Mouse (Mus musculus) forebrain, postnatal 0 days (tissue): ENCODE measurements around the gene Rspo3. TPM values are rescaled to one million over a fixed set of nuclear protein-coding genes. Genes with fewer than 3 reads are reported as not detected.

Experiments
- ATAC-seq: fragments of 200-750 bp; cut with Nextera tagmentation; 2 replicates; pipeline ENCODE4 v1.8.0; 2017; ENCODE audit warnings: mild to moderate bottlenecking, moderate library complexity
- DNase-seq: peaks from one replicate; pipeline ENCODE4 v3.0.0-alpha.2; 2015
- H3K27ac ChIP-seq: fragments of 300-500 bp; sonication (generic); 2 replicates; pipeline ENCODE4 v1.5.1; 2014; ENCODE audit warnings: low read depth, mild to moderate bottlenecking, antibody characterized with exemption, low read length, moderate library complexity, mixed read lengths
- H3K27me3 ChIP-seq: fragments of 300-500 bp; sonication (generic); 2 replicates; pipeline ENCODE4 v1.6.1; 2014; ENCODE audit warnings: mild to moderate bottlenecking, low read length, mixed read lengths; ENCODE audit not compliant: insufficient read depth
- H3K36me3 ChIP-seq: fragments of 300-500 bp; sonication (generic); 2 replicates; pipeline ENCODE4 v1.6.1; 2014; ENCODE audit warnings: mild to moderate bottlenecking, moderate library complexity; ENCODE audit not compliant: insufficient read depth
- H3K4me1 ChIP-seq: fragments of 300-500 bp; sonication (generic); 2 replicates; pipeline ENCODE4 v1.6.1; 2014; ENCODE audit warnings: antibody characterized with exemption; ENCODE audit not compliant: insufficient read depth
- H3K4me2 ChIP-seq: fragments of 300-500 bp; sonication (generic); 2 replicates; pipeline ENCODE4 v1.6.1; 2014; ENCODE audit warnings: low read depth, mild to moderate bottlenecking, moderate library complexity
- H3K4me3 ChIP-seq: fragments of 300-500 bp; sonication (generic); 2 replicates; pipeline ENCODE4 v1.5.1; 2014; ENCODE audit warnings: low read depth, low read length, mixed read lengths
- H3K9ac ChIP-seq: fragments of 300-500 bp; sonication (generic); 2 replicates; pipeline ENCODE4 v1.6.1; 2014; ENCODE audit warnings: mild to moderate bottlenecking
- H3K9me3 ChIP-seq: fragments of 300-500 bp; sonication (generic); 2 replicates; pipeline ENCODE4 v1.6.1; 2016; ENCODE audit warnings: low read length
- CTCF ChIP-seq: sonication (generic); IDR thresholded peaks from 2 replicates; pipeline ENCODE4 v1.5.1; 2016; ENCODE audit warnings: antibody characterized with exemption, control low read depth, low read depth
- WGBS: fragments of 180-500 bp; shearing (Covaris S2); extraction: QIAGEN DNeasy Blood & Tissue Kit; methylation state at CpG from one replicate; pipeline ENCODE4 v1.1.7; 2014; 5-methylcytosine and 5-hydroxymethylcytosine counted together
- polyA plus RNA-seq: library from polyadenylated mRNA; unstranded; fragments of >200 nt; fragmentation: Nextera tagmentation; extraction: Ambion mirVana; gene quantifications from 2 replicates; pipeline ENCODE4 v1.2.1, GENCODE M21; 2015
- total RNA-seq: library from RNA; depleted of rRNA; stranded (reverse); fragments of >200 nt; gene quantifications from 2 replicates; pipeline ENCODE4 v1.2.3, GENCODE M21; 2014; rRNA removed

Gene Rspo3
- total RNA-seq = 5.9 TPM in 2 replicates
- polyA plus RNA-seq = 6.7 and 8.7 TPM in 2 replicates

DNA sequence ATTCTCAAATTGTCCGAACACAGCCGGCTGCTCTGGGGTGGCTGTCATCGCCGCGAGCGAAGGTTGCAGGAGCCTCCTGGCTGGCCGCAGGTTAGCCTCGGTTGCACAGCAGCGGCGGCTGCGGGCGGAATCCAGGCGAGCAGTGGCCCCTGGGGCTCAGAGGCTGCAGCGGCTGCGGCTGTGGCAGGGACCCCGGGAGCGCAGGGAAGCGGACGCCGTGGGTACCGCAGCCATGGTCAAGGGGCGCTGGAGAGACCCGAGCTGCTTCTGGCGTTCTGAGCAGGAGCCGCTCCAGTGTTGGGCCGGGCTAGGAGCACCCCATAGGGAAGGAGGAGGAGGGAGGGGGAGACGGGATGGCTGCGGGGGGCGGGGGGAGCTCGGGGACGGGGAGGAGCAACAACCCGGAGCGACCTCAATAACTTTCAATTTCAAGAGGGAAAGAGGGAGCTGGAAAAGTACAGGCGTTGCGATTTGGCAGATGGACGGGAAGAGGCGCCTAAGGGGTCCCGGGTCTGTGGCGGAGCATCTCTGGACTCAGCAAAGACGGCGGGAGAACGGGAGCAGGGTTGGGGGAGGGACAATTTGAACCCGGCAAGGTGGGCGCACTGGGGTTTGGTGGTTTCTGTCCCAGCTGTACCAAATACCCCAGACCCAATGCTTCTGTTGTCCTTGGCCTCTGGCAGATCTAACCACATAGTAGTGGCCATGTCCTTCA is at the start of gene Rspo3:
TSS of gene Rspo3 (minus strand) at position 322 of the 715 bp plus-strand sequence.
- Histone ChIP-seq H3K27ac (no peak within 1 kb of the TSS), H3K9ac (peak within 1 kb of the TSS; percentile 61), H3K9me3 (no peaks in the 10 kb centered on the region), H3K4me2 (peak within 1 kb of the TSS; percentile 100), H3K36me3 (no peaks in the 10 kb centered on the region), H3K27me3 (peaks cover 9% of the 10 kb centered on the region), H3K4me1 (peaks cover 8% of the 10 kb centered on the region; the same call in 1 of the 2 replicates), H3K4me3 (peak within 1 kb of the TSS; percentile 62)
- peak; percentile 50 for DNase-seq
- peak; percentile 58 for ATAC-seq
- WGBS = 1% methylated on average over 44 of the region's 44 CpGs
- TF ChIP-seq CTCF = no peak; the same call in 1 of the 2 replicates

DNA sequence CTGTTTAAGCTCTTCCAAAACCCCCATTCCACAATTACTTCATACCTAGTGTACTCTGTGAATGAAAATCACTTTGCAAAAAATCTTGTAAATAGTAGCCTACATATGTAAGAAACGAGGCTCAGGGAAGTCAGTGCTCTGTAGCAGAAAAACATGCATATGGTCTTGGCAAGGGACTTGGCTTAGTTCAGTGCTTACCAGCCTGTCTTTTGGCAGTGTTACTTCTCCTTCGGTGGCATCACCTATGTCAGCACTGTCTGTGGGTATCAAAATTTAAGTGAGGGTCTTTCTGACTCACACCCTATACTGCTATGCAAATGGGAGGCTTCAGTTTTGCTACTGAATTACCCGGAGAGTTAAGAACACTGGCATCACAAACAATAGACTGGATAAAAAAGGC is 46.3 kb upstream of the Rspo3 start:
- TF ChIP-seq CTCF = no peak
- Histone ChIP-seq H3K4me3 (no peak overlapping the region), H3K4me1 (no peaks in the 10 kb centered on the region), H3K27me3 (no peaks in the 10 kb centered on the region), H3K36me3 (no peaks in the 10 kb centered on the region), H3K9ac (no peak overlapping the region), H3K27ac (peak overlapping the region; percentile 40; the same call in 1 of the 2 replicates), H3K9me3 (no peaks in the 10 kb centered on the region), H3K4me2 (no peak overlapping the region)
- WGBS = 41% methylated on average over 3 of the region's 3 CpGs
- DNase-seq (peak; percentile 35), ATAC-seq (peak; percentile 87)

DNA sequence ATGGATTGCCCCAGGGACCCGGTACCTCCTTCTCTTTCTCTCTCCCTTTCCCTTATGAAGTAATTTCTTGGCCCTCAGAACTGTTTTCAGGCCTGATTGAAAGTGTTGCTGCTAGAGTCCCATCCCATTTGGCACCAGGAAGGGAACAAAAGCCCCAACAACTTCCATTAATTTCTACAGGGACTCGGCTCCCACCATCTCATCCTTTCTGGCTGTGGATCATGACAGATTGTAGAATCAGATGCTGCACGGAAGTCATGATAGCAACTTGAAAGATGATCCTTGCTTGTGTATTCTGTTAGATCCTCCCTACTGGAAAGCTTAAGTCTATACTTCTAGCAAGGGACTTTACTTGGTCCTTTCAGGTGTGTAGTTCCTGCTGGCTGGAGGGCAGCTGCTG is 45.8 kb upstream of the Rspo3 start:
- Histone ChIP-seq H3K27me3 (no peaks in the 10 kb centered on the region), H3K9ac (no peak overlapping the region), H3K36me3 (no peaks in the 10 kb centered on the region), H3K9me3 (no peaks in the 10 kb centered on the region), H3K4me3 (no peak overlapping the region), H3K4me1 (no peaks in the 10 kb centered on the region), H3K27ac (peak overlapping the region; percentile 40; the same call in 1 of the 2 replicates), H3K4me2 (no peak overlapping the region)
- DNase-seq (peak; percentile 72), ATAC-seq (peak; percentile 88)
- 57% methylated on average over 3 of the region's 3 CpGs for WGBS
- no peak for TF ChIP-seq CTCF

DNA sequence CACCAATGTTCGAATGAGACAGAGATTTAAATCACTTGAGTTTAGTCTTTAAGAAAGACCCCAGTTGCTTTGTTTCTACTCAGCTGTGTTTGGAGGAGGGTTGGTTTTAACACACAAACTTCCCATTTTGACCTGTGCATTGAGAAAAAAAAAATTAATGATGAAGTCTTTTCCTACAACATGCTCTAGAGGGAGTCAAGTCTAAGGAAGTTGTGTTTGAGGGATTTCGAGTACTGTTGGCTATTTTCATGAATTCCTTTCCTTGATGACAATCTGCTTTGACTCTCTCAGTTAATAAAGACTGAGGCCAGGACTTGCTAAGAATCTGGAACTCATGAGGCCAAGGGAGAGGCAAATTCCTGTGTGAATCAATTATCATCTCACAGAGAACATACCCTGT is 20.3 kb upstream of the Rspo3 start:
- no peaks in the 10 kb centered on the region for H3K36me3 ChIP-seq
- no peaks in the 10 kb centered on the region for H3K4me1 ChIP-seq
- no peak for ATAC-seq
- H3K9ac ChIP-seq = no peak overlapping the region
- H3K27me3 ChIP-seq = no peaks in the 10 kb centered on the region
- DNase-seq = no peak
- no peak overlapping the region for H3K4me3 ChIP-seq
- H3K4me2 ChIP-seq = no peak overlapping the region
- 70% methylated on average over 2 of the region's 2 CpGs for WGBS
- H3K9me3 ChIP-seq = no peaks in the 10 kb centered on the region
- H3K27ac ChIP-seq = no peak overlapping the region
- peak; percentile 33 for TF ChIP-seq CTCF

DNA sequence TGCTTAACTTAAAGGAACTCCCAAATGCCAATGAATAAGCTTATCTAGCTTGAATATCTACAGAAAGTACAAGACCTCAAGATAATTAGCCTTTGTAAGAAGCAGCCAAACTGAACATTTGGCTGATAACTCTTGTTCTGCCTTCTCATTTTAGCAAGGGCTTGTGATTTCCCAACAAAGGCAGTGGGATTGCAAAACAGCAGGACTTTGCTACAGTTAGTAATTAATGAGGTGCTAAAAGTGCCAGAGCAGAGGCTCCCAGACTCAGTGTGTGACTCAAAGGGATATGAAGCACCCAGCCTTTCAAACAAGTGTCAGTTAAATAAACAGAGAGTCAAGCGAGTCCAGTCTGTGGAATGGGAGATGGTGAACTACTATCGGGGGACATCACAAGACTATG is 18.7 kb upstream of the Rspo3 start:
- Histone ChIP-seq H3K27ac (no peak overlapping the region), H3K4me3 (no peak overlapping the region), H3K9ac (no peak overlapping the region), H3K4me1 (no peaks in the 10 kb centered on the region), H3K36me3 (no peaks in the 10 kb centered on the region), H3K27me3 (no peaks in the 10 kb centered on the region), H3K4me2 (no peak overlapping the region), H3K9me3 (no peaks in the 10 kb centered on the region)
- ATAC-seq (no peak), DNase-seq (no peak)
- WGBS = 33% methylated on average over 2 of the region's 2 CpGs
- no peak for TF ChIP-seq CTCF

DNA sequence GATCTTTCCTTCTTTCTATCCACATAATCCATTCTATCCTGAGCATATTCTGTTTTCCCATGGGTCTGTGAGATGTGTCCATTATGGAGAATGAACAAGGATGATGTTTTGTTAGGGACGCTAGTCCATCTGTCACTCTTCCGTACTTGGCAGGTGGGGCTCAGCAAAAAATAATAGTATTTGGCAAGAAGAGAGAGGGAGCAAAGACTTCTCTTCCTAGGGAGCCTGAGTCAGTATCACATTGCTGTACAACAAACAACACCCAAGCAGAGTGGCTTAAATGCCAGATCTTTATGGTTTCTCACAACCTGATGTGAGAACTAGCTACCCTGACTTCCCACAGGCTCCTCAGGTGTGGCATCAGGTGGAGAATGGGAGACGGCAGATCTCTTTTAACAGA is 7.3 kb upstream of the Rspo3 start:
- H3K4me2 ChIP-seq = no peak overlapping the region
- H3K27me3 ChIP-seq = no peaks in the 10 kb centered on the region
- H3K36me3 ChIP-seq = no peaks in the 10 kb centered on the region
- no peak overlapping the region for H3K9ac ChIP-seq
- DNase-seq (no peak), ATAC-seq (no peak)
- 0 out of 2 replicates have a peak, but pooled peaks cover 4% of the 10 kb centered on the region for H3K4me1 ChIP-seq
- no peak for TF ChIP-seq CTCF
- no peaks in the 10 kb centered on the region for H3K9me3 ChIP-seq
- H3K27ac ChIP-seq = no peak overlapping the region
- 66% methylated on average over 3 of the region's 3 CpGs for WGBS
- no peak overlapping the region for H3K4me3 ChIP-seq

DNA sequence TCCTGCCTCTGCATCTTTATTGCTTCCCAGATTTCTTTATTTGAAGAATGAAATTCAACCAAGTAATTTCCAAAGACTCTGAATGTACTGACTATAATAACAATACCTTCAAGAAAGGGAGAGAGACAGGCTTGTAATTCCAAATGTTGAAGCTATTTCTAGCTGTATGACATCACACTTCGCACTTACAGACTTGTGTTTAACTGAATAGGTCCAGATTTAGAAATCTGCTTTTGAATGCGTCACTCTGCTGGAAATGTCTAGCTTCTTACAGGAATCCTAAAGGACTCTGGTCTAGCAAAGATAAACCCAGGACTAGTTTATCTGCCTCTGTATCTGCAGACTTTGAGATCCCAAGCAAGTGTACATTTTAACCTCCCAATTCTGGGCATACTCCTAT is 3.8 kb upstream of the Rspo3 start:
- H3K9ac ChIP-seq = no peak overlapping the region
- no peak for TF ChIP-seq CTCF

More for the DNA sequence above, 3.8 kb upstream of the Rspo3 start:
- ATAC-seq (0 out of 2 replicates have a peak, but pooled peaks have one; percentile 6), DNase-seq (peak; percentile 19)
- no peak overlapping the region for H3K4me3 ChIP-seq
- H3K27ac ChIP-seq = no peak overlapping the region
- no peaks in the 10 kb centered on the region for H3K36me3 ChIP-seq
- WGBS = 57% methylated on average over 2 of the region's 2 CpGs
- H3K27me3 ChIP-seq = peaks cover 4% of the 10 kb centered on the region; the same call in 1 of the 2 replicates
- H3K4me2 ChIP-seq = no peak overlapping the region
- no peaks in the 10 kb centered on the region for H3K9me3 ChIP-seq
- H3K4me1 ChIP-seq = 0 out of 2 replicates have a peak, but pooled peaks cover 4% of the 10 kb centered on the region
